Mouse (Mus musculus) testis, adult 2 months (tissue): ENCODE data around the gene Ahnak2.

ENCODE experiments used
- CTCF ChIP-seq: fragments of 200-500 bp; IDR thresholded peaks from 2 replicates; pipeline ENCODE4 v1.5.1; 2012; ENCODE audit warnings: low read depth, mild to moderate bottlenecking, inconsistent platforms, low read length, moderate library complexity; ENCODE audit not compliant: control insufficient read depth, insufficient read depth, insufficient replicate concordance
- POLR2A ChIP-seq: fragments of 200-500 bp; IDR thresholded peaks from 2 replicates; pipeline ENCODE4 v1.6.1; 2012; ENCODE audit warnings: low read depth, mild to moderate bottlenecking, inconsistent platforms, low read length, moderate library complexity; ENCODE audit not compliant: control insufficient read depth

DNA sequence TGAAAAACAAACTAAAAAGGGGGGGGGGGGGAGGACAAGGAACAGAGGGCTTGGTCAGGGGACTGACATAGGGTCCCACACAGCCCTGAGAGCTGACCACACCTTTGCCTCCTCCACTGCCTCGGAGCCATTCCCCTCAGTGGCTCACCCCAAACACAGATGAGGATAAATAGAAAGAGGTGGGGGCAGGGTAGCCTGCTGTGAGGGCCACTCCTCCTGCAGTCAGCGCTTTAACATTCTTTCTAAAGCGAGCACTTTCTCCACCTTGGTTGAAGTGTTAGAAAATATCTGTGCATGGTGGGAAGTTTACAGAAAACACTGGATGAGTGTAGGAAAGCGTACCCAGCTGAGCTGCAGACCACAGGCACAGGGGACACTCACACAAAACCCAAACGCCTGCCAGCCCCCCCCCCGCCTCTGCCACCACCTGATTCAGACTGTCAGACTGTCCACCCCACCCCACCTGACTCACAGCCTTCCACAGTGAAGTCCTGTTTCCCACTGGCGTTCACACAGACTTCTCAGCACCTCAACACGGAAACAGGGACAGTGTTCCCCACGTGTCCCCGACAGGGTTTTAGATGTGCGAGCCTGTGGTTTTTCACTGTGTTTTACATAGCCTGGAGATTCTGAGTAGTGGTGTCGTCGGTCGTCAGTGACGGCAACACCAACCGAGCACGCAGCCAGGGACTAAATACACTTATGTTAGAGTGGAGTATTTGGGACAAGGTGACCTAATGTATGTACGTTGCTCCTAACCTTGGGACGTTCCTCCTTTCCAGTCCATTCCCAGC, 7.8 kb upstream of the Ahnak2 start:
- TF ChIP-seq CTCF (no peak), POLR2A (no peak)
